Mouse (Mus musculus): ENCODE data around the gene C030005K15Rik.

DNA sequence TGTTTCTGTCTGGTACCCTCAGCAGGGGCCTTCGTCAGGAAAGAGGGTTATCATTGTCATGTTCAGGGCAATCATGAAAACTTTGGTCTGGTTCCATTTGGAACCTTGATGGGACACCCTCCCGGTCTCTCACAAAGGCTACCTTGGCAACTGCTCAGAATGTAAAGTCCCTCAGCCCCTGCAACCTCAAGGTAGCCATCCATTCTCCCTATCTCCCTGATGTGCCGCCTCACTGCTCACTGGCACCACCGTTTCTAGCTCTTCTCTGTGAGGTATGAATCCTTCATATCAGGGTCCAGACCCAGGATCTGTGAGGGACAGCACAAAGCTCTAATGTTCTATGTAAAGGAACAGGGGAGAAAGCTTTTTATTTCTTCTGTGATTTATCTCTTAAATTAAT is 12.0 kb downstream of the C030005K15Rik start:
- TF ChIP-seq CTCF (IDR thresholded peaks at IDR 0.05; ENCODE audit: low read depth, low read length), result no peak
- no peak for TF ChIP-seq POLR2A (IDR thresholded peaks at IDR 0.05; ENCODE audit: borderline replicate concordance, low read depth, low read length)
